Mouse (Mus musculus): Measurements from ENCODE around the gene Stat6.

Gene Stat6

GRCm38 (mm10) chr10:127674046-127674655 is 31.4 kb downstream of the Stat6 start:
- DNase-seq (ENCODE audit: low spot score) = no peak

- peak; percentile 77 for DNase-seq (ENCODE audit: low spot score)
Observed at GRCm38 (mm10) chr10:127674794-127675522, 32.2 kb downstream of the Stat6 start.

- DNase-seq (ENCODE audit: low spot score) = no peak
Observed at GRCm38 (mm10) chr10:127675859-127676398, 33.1 kb downstream of the Stat6 start.

GRCm38 (mm10) chr10:127676691-127677548 is 34.1 kb downstream of the Stat6 start:
- peak; percentile 97 for DNase-seq (ENCODE audit: low spot score)

GRCm38 (mm10) chr10:127677591-127678336 is 35.0 kb downstream of the Stat6 start:
- peak; percentile 47 for DNase-seq (ENCODE audit: low spot score)

- DNase-seq (ENCODE audit: low spot score) = no peak
Observed at GRCm38 (mm10) chr10:127679208-127679607, 36.4 kb downstream of the Stat6 start.

- DNase-seq (ENCODE audit: low spot score) = no peak
Observed at GRCm38 (mm10) chr10:127679881-127680280, 37.1 kb downstream of the Stat6 start.

GRCm38 (mm10) chr10:127682886-127683285 is 40.1 kb downstream of the Stat6 start:
- no peak for DNase-seq (ENCODE audit: low spot score)

GRCm38 (mm10) chr10:127691053-127691452 is 48.3 kb downstream of the Stat6 start:
- DNase-seq (ENCODE audit: low spot score) = no peak

GRCm38 (mm10) chr10:127694636-127695035 is 51.9 kb downstream of the Stat6 start:
- no peak for DNase-seq (ENCODE audit: low spot score)

GRCm38 (mm10) chr10:127695775-127696174 is 53.0 kb downstream of the Stat6 start:
- no peak for DNase-seq (ENCODE audit: low spot score)

- no peak for DNase-seq (ENCODE audit: low spot score)
Observed at GRCm38 (mm10) chr10:127698966-127699365, 56.2 kb downstream of the Stat6 start.

- no peak for DNase-seq (ENCODE audit: low spot score)
Observed at GRCm38 (mm10) chr10:127703299-127703698, 60.5 kb downstream of the Stat6 start.

GRCm38 (mm10) chr10:127704293-127704692 is 61.5 kb downstream of the Stat6 start:
- no peak for DNase-seq (ENCODE audit: low spot score)

GRCm38 (mm10) chr10:127704766-127705220 is 62.0 kb downstream of the Stat6 start, which contains the start of gene Myo1a:
Myo1a (plus strand) TSS chr10:127705170.
- DNase-seq (ENCODE audit: low spot score) = no peak

- no peak for DNase-seq (ENCODE audit: low spot score)
Observed at GRCm38 (mm10) chr10:127705783-127706182, 63.0 kb downstream of the Stat6 start.

- DNase-seq (ENCODE audit: low spot score) = peak; percentile 56
Observed at GRCm38 (mm10) chr10:127707721-127708120, 64.9 kb downstream of the Stat6 start.

GRCm38 (mm10) chr10:127708850-127709370 is 66.1 kb downstream of the Stat6 start:
- DNase-seq (ENCODE audit: low spot score) = no peak

GRCm38 (mm10) chr10:127710331-127710730 is 67.5 kb downstream of the Stat6 start:
- no peak for DNase-seq (ENCODE audit: low spot score)
